Mouse (Mus musculus) c-Kit-positive CD71-negative TER-119-negative erythroid progenitor cells, embryonic 14.5 days (primary cell): ENCODE measurements around the gene Dmd.
"Not testable (repeated sequence)": the region's sequence is repeated elsewhere in the genome, so short reads cannot be mapped to it uniquely, and the experiment has no call there.

Source experiments
- DNase-seq: peaks from one replicate; pipeline ENCODE4 v3.0.0-alpha.2; 2013; ENCODE audit warnings: low read depth

Dmd gene

DNA sequence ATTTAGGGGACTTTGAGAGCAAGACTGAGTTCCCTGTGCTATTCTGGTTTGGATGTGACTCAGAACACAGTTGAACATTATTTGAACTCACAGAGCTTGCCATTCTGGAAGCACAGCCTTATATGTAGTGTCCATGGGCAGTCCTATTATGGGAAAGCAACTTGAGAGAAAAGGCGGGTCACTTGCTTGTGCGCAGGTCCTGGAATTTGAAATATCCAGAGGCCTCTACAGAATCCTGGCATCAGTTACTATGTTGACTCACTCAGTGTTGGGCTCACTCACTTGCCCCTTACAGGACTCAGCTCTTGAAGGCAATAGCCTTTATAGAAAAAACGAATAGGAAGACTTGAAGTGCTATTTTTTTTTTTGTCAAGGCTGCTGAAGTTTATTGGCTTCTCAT, at the start of gene Dmd:
TSS of gene Dmd (plus strand) at position 241 of the 400 bp plus-strand sequence.
- DNase-seq, result no peak

DNA sequence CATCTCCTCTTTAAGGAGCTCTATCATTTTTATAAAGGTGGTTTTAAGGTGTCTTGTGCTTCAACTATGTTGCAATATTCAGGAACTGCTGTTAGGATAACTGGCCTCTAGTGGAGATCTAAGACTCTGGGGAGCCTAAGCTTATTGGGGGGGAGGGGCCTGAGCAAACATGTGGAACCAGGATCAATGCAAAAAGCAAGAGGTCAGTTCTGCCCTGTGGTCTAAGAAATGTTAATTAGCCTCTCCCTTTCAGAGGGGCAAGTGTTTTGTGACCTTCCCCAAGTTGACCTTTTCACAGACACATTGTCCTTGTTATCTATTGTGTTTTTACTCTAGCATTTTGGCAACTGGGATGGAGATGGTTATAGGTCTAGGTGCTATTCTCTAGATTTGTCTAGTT, 47.2 kb upstream of the Dmd start:
- DNase-seq, result no peak

DNA sequence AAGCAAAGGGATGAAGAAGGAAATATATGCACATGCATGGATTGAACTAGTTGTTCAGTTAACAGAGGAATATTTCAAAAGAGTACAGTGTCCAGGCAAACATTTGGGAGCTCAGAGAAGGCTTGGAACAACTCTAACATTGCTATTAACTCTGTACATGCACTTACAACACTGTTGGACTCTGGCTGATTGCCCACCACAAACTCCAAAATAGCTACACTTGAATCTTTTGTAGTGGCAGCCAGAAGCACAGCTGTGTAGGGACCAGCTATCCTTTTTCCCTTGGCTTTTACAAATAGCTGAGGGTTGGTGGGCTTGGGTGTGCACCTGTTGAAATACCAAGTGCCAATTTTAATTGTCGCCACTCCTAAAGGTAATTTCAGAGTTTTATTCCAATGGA, 39.0 kb downstream of the Dmd start:
- no peak for DNase-seq

DNA sequence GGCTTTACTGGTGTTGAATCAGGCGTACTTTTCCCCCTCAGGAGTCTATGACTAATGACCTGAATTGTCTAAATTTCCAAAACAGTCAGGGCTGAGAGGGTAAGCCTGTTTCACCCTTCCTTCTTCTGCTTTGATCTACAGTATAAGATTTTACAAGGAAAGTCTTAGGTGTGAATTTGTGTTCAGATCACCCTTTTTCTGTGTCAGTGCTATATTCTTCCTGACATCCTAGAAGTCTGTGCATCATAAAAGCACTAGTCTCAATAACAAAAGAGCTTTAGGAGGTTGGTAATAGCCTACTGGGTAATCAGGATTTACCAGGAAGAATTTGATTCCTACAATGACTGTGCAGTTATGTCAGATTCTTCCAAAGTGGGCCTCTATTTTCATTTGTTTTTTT, 101.5 kb downstream of the Dmd start:
- DNase-seq, result no peak

DNA sequence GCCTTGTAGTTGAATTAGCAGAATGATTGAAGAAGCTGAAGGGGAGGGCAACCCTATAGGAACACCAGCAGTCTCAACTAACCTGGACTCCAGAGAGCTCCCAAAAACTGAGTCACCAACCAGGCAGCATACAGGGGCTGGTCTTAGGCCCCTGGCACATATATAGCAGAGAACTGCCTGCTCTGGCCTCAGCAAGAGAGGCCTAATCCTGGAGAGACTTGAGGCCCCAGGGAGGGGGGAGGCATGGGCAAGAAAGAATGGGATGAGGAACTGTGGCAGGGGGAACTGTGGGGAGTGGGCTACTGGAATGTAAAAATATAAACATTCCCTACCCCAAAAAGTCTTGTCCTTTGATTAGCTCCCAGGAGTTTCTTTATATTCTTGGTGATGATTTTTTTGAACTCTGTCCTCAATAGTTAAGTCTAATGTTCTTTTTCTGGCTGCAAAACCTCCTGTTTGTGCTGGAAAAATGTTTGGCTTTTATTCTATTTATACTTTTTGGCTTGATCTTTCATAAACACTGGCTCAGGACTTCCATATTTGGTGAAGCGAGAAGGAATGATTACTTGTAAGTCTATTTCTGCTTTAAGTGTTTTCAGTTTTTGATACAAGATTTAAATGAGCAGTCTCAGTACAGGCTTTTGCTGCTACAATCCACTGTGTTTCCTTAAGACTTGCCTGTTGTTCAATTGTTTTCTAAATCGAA, 167.7 kb downstream of the Dmd start:
- DNase-seq, result no peak

DNA sequence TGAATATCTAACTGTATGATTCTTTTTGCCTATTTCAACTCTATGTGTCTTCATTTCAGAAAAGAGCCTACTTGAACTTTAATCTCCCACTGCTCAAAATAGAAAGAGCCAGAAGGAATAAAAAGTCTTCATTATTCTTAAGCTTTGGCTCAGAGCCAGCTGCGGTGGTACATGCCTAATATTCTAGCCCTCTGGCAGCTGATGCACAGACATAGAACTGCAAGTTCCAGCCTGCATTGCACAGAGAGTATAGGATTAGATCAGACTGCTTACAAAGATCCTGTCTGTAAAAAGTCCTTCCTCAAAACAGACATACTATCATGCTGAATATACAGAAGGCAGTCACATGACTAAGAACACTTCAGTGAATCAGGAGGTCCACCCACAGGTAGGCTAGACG, 168.5 kb downstream of the Dmd start:
- no peak for DNase-seq

DNA sequence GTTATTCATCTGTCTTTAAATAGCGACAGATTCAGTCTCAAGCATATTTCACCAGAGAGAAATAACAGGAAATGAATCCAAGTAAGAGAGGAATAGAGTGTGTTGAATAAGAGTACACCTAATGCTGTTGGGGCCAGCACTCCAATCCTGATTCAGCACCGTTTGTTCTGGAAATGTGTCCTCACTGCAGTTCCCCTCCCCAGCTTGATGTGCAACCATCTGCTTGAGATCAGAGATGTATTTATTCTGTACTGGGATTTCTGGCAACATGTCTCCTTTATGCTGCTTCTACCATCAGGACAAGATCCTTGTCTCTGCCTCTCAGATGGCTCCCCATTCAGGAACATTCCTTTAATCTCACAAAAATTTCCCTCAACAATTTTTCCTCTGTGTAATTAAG, 271.9 kb downstream of the Dmd start:
- no peak for DNase-seq

DNA sequence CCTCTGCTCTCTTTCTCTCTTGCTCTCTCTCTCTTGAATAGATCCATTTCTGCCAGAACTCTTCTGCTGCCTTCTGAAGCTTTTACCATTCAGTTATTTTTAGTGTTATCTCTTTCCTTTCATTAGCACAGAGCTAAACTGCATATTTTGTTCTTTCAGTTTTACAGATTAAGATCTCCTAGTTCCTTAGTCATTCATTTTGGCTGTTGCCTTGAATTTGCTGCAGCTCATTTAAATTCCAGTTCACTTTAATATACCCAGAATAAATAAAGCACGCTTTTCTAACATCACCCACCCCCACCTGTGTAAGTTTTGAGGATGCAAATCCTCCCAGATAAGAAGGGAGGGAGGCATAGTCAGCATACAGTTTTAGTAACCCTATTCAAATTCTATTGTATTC, 272.4 kb downstream of the Dmd start:
- DNase-seq, result no peak

DNA sequence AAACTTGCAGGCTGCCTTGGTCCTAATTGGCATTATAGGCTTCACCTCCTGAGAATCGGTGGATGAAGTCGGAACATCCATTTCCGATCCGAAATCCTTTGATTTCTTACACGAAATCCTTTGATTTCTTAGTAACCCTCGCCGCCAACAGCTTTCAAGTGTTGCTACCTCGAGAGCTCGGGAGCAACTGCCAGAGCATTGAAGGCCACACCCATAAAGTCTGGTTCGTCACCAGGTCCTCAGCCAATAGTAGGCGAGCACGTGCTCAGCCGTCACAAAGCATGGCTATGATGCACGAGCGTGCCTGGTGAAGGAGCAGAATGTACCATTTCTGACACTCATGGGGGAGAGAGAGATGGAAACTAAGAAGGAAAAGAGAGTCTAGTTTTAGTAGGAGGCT, 538.9 kb downstream of the Dmd start, which contains the start of gene Tsga8:
TSS of gene Tsga8 (minus strand) at position 327 of the 400 bp plus-strand sequence.
- DNase-seq, result no peak

DNA sequence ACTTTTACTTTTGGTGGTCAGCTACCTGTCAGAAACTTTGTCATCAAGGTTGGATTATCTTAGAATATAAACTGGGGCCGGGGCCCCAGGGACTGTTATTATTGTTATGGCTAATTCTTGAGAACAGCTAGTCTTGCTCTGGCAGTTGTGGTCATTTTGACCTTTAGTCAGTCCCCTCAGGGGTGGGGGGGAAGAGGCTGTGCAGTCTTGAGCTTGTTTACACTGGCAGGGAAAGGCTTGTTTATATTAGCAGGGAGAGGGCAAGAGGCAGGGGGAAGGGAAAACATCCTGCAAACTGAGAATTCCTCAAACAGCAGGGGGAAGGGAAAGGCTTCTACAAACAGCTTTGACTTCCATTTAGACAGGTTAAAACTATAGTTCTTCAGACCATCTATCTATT, 726.3 kb downstream of the Dmd start:
- DNase-seq, result no peak

DNA sequence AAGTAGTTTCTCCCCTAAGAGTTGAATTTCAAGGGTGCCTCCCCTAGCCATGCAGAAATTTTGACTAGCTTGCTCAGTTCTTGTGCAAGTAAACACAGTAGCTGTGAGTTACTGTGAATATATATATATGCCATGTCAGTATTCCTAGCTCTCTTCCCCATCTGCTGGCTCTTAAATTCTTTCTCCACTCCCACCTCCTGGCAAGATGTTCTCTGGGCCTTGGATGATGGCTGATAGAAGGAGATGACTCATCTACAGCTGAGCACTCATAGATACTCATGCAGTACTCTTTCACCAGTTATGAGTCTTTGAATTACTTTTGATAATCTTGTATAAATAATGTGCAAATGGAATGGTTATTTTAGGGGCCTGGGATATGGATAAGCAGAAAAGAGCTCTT, 737.9 kb downstream of the Dmd start:
- no peak for DNase-seq

DNA sequence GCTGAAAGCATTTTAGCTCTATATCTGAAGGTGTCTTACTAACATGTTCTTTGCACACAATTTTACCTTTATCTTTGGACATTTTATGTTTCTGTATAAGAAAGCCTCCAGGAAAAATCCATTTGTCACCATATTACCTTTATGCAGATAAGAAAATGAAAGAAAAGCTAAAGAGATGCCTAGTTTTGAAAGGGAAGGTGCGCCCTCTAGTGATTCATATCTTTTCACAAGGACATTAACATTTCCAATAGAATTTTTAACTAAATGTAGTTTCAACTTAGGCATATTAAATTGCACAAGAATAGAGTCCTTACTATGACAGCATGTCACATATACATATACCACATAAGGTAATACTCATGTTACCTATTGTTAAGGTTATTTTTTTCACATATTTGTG, 791.9 kb downstream of the Dmd start:
- DNase-seq, result no peak

DNA sequence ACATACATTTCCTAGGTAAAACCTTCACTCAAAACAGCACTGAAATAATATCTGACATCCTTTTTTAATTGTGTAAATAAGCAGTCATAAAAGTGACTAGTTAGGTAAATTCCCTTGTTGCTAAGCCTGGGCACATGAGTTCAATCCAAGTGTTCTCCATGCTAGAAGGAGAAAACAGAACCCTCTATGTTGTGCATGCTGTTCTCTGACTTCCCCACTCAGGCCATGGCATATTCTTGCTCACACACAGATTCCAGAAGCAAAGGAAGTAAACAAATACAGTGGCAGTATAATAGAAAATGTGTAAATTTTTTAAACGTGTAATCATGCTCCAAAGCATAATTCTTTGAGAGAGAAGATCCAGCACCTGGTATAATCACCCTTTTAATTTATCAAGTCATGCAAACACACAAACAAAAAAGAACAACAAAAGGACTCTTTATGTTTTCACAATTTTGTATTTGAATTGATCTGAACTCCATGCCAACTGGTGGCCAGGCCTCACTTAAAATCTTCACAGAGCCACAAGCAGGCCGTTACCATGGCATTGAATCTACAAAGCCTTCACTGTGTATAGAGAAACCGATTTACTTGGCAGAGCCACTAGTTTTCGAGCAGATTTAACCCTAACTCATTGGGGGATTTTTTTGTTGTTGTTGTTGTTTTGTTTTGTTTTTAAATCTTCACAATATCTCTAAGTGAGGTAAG, 797.8 kb downstream of the Dmd start:
- DNase-seq, result no peak

DNA sequence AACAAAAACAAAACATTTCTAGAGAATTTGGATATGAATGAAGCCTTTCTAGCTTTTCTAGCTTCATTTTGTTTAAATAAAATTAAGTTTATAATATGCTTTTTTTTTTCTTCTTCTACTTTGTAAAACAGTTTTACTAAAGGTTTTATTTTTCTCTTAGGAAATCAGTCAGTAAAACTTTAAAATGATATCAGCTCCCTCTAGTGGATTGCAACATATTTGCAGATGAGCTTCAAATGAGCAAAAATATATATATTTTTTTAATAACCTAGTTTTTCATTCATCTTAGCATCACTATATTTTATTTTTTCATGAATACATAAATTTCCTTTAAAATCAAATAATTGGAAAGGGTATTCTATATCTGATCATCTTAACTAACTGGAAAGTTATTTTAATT, 838.7 kb downstream of the Dmd start:
- no peak for DNase-seq

DNA sequence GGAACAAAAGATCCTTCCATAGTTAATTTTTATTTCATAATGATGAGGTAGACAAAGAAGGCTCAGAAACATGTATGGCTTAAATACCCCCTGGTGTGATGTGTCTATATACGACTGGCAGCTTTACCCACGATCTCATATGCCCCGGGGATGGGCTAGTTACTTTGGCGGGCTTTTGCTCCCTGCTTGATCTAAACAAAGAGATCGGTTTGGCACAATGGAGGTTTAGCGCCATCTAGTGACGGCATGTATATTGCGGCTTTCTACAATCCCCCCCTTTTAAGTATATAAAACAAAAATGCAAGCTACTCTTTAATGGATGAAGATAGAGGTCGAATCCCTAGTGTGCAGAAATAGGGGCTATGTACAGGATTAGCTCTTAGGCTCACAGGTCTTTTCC, 918.8 kb downstream of the Dmd start:
- DNase-seq, result not testable (repeated sequence)

DNA sequence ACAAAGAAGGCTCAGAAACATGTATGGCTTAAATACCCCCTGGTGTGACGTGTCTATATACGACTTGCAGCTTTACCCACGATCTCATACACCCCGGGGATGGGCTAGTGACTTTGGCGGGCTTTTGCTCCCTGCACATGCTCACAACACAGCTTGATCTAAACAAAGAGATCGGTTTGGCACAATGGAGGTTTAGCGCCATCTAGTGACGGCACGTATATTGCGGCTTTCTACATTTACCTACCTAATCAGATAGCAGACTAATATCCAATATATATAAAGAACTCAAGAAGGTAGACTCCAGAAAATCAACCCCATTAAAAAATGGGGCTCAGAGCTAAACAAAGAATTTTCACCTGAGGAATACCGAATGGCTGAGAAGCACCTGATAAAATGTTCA, 926.7 kb downstream of the Dmd start:
- peak; percentile 34 for DNase-seq

DNA sequence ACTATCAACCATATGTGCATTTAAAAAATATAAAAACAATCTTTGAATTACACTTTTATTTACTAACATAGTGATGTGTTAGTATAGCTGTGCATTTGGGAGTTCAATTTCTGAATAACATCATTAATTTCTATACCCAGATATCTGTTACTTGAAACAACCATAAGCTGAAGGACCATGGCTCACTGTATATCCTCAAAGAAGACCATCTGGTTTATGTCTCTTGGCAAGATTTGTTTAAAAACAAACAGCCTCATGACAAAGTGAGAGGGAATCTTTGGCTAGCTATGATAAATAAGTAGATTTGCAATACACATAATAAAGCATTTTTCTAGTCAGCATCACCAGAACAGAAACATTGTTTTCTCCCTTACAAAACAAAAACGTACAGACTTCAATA, 1027.2 kb downstream of the Dmd start:
- no peak for DNase-seq

DNA sequence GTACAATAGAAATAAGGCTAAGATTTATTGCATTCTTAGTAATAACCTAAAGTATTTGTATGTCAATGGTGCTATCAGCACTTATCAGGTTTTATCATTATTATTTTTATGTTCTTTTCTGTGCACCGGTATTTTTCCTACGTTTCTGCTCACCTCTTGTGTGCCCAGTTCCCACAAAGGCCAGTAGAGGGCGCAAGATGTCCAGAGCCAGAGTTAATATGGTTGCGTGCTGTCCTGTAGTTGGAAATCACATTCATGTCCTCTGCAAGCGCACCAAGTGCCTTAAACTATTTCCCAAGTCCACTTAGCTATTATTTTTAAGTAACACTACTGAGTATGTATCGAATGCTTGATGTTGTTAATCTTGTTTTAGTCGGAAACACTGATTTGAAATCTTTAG, 1052.6 kb downstream of the Dmd start:
- DNase-seq, result peak; percentile 7

DNA sequence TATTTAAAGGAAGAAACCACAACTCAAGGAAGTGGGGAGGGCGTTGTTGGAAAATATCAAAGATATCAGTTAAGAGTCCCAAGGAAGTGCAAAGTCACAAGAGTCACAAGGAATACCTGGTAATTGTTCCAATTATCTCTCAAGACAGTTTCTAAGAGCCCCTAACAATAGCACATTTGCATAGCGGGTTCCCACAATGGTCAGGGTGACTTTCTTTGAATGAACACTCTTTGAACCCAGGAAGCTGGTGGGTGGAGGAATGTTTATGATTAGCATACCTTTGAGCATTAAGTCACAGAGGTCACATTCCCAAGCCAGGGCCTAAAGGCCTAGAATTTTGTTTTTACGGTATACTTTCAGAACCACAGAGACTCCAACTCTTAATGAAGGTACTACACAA, 1113.8 kb downstream of the Dmd start:
- not testable (repeated sequence) for DNase-seq

DNA sequence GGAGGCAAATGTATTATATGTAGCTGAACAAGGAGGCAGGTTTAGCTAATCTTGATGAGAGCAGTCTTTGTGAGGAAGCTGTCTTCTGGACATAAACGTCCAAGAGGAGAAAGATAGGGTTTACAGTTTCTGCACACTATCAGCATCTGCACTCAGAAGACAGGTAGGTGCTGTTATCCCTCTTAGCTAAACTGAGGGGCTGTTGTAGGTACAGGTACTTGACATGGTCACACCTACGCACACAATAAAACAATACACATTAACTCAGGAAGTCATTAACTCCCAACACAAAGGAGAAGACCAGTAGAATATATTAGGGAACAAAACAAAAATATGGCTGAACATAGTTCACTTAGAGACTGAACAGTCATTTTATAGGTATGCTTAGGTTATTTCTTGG, 1217.2 kb downstream of the Dmd start:
- DNase-seq, result no peak

DNA sequence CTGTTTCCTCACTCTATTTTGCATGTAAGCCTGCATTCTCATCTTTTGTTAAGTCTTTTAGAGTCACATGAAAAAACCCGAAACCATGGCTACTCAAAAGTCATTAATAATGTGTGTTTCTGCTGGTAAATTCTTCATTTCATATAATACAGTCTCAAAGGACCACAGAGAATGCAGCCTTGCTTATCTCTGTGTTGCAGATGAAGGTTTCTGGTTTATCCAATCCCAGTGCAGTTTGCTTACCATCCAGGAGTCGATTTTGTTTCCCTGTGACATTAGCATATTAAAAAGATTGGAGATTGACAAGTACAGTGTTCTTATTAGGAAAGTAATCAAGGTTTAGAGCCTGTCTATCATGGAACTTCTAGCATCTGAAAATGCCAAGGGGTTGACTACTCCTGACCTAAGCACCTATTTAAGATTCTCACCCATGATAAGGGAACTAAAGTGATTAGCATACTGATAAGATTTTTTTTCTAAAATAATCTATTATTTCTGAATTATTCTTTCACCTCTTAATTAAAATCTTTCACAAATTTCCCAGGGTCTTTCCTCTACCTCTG, 1292.7 kb downstream of the Dmd start:
- DNase-seq, result no peak

DNA sequence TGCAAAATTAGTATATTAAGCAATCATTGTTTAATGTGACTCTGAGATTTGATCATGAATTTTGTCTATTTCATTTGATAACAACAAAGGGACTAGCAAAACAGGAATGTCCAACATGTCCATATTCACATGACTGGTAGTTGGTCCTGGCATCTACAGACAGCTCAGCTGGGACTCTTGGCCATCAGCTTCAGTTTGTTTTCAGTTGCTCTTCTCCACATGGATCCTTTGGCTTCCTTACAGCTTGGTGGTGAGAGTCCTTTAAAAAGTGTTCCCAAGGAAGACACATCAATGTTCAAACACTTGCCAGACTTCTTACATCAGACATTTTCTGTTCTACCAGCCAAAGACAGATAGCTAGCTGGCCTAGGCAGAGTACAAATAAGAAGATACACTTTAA, 1381.9 kb downstream of the Dmd start:
- DNase-seq, result no peak

DNA sequence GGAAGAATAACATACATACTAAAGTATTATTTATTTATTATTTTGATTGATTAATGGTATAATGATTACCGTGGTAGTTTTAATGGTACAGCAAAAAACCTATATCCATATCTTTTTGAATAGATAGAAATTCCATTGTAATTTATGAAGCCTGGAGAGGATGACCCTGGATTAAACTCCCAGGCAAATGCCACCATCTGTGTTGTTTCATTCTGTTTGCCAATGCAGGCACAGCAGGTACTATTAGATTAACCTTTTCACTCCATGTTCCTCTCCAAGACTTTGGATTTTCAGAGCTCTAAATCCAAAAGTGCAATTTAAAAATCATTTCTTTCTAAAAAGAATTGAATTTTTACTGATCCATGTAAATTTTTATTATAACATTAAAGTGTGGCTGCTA, 1383.5 kb downstream of the Dmd start:
- no peak for DNase-seq

DNA sequence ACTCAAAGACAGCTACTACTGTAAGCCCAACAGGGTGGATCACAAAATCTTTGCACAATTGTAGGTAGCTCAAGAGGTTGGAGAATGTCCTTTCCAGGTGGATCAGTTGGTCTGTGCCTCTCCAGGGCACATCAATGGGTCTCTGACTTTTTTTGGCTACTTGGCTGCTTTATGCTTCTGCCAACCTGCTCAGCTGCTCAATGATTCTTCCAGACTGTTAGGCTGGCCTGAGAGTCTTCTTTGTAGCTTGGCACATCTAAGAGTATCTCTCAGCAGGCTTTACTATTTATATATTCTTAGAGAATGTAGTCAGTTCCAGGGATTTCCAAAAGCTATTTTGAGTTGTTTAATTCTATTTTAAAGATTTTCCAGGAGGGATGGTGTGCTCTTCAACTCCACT, 1416.3 kb downstream of the Dmd start:
- no peak for DNase-seq
